Mouse (Mus musculus): Measurements from ENCODE around the gene Lcp1. TPM values are rescaled to one million over a fixed set of nuclear protein-coding genes. Genes with fewer than 3 reads are reported as not detected.
A peak's percentile ranks its signal among the peaks of the same experiment; 100 is the strongest.
"Not testable (repeated sequence)": the region's sequence is repeated elsewhere in the genome, so short reads cannot be mapped to it uniquely, and the experiment has no call there.

Gene Lcp1
- 10 to 100 TPM in 2 of 4 experiments, 1 to 10 TPM in 2; 6.6 to 15.3 (median 9.3) TPM for total RNA-seq (2022)

DNA sequence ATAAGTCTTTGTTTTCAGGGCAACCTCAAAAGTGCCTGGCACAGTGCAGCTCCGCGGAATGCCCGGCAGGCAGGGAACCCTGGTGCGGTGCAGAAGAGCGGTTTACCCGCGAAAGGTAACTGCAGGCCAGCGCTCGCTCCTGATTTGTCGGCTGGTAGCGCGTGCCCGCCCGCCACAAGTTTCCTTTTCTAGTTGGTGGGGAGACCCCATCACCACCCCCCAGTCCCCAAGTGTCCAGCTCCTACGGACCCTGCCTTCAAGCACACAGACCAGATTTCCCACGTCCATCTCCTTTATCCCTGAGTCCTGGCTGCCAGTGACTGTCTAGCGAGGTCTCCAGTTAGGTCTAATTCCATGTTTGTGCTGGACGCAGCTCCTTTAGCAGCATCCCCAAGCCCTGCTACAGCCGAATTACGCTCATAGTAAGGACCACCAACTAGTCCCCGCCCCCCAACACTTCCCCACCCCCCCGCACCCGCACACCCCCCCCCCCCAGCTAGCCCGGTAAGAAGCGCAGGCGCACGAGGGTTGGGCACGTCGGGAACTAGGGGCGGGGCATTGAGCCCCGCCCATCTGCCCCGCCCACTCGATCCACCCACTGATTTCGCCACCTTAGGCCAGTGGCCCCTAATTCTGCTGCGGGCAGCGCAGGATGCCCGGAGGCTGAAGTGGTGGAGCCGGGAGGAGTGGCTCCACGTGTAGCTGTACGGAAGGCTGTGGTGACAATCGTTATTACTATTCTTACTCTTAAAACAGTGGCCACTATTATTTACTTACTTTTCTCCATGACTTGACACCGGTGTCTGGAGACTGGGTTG is at the start of gene Lcp1, which contains the start of gene Lrrc63:
Lcp1 (plus strand) TSS at position 601 of the 818 bp plus-strand sequence.
Lrrc63 (minus strand) TSS at position 381 of the 818 bp plus-strand sequence.
- peak; percentile 23 to 30 for DNase-seq (ENCODE audit: low spot score in 2 of 2)

DNA sequence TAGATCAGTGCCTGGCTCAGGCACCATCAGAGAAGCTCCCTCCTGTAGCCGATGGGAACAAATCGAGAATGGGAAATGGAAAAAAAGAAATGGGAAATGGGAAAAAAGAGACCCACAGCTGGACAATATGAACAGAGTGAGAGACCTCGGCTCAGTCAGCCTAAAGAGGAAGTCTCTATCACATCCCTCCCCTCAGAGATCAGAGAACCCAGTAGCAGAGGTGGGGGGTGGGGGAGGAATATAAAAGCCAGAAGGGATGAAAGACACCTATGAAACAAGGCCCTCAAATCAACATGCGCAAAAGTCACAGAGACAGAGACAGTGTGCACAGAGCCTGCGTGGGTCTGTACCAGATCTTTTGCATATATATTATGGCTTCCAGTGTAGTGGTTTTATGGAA is 27.9 kb upstream of the Lcp1 start:
- no peak for DNase-seq (ENCODE audit: low spot score in 2 of 2)

DNA sequence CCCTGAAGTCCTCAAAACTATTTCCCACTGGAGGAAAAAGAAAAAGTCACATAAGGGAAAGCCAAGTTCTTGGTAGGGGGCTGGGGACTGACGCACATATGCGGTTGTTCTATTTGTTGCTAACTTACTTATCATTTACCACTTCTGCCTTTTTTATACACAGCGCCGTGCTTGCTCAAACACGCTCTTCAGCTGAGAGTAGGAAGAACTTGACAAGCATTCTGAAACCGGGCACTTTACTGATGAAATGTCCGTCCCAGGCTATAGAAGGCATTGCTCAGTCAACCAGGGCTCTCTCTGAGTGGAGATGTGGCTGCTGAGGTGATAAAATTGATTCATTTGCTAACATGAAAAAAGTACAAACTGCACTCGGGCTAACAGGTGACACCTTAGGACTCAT is 9.2 kb upstream of the Lcp1 start:
- DNase-seq (ENCODE audit: low spot score in 2 of 2): no peak

DNA sequence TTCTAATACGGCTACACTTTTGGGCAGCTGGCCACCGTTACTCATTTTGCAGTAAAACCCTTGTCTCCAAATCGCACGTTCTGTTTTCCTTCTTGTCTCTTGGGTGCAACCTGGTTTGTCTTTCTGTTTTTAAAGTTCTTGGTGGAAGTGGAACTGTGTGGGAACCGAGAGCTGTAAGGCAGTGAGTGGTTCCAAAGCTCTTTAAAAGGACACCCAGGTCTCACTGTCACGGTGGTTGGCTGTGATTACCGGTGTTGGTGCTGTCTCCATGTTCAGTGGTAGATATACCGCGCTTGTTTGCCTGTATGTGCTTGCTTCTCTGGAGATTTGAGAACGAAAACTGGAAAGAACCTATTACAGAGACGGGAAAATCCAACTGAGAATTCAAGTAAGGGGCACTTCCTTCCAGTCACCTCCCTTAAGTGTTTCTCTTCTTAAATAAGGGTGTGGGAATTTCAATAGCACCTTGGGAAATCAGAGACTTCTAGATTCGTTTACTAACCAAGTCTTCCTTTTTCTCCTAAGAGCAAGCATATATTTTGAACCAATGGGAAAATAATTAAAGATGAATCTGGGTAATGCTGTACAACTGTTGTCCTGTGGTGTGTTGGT is 529 bp downstream of the Lcp1 start:
- DNase-seq (ENCODE audit: low spot score in 2 of 2): peak in 1 of 2 experiments; percentile 4

DNA sequence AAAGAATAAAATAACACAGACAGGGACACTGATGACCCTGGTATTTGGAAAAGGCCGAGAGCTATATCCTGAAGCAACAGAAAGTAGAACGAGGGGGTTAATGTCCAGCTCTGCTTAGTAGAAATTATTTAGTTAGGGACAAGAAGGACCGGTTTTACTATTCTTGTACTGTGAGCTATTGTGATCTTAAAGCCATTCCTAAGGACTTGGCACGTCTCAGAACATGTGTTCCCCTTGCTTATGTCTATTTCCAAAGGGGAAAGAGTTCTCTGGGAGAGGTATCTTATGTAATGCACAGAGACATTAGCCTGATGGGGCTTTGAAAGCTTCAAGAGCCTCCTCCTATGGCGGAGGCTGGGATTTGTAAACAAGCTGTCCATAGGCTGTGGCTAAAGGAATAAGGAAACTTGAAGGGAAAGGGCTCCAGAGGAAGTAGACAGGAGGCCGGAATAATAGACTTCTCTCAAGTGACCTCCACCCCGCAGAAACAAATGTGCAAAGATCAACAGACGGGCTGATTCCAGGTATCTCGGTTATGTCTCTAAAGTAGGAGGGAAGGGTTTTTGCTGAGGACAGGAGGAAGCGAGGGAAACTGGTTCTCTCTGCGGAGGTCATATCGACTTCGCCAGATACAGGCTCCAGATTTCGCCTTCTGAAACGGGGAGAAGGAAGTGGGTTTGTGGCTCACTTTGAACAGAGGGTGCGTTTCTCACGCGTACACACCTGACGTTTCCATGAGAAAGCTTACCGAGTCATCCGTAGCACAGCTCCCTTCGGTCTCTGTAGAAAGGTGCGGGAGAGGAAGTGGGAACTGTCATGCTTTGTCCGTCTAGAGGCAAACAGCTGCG is 5.4 kb downstream of the Lcp1 start:
- DNase-seq (ENCODE audit: low spot score in 2 of 2): no peak

DNA sequence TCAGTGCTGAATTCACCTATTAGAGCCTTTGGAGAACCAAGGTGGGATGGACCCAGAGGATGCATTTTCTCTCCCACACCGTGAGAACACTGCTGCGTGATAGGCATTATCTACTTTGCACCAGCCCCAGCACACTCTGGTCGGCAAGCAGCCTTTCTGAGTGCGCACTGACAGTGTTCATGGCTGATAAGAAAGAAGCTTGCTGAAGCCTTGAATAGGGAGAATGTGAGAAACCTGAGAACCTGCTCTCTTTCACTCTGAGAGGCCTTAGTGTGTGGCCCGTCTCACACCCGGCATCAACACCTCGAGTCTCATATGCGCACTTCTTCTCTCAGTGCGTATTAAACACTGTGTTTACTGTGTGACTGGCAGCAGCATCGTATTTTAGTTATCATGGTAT is 7.6 kb downstream of the Lcp1 start:
- no peak for DNase-seq (ENCODE audit: low spot score in 2 of 2)

DNA sequence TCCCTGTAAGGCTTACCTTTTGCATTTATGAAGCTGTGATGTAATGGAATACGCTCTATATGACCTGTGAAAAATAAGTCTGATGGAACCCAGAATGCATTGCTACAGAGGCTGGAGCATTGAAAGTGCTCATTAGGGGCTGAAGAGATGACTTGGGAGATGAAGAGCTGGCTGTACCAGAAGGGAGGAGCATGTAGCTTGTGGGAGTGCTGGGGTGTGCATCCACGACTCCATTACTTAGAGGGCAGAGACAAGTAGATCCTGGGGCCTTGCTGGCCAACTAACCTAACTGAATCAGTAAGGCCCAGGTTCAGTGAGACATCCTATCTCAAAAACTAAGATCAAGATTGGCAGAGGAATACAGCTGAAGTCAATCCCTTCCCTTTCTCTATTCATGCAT is 8.3 kb downstream of the Lcp1 start:
- no peak for DNase-seq (ENCODE audit: low spot score in 2 of 2)

DNA sequence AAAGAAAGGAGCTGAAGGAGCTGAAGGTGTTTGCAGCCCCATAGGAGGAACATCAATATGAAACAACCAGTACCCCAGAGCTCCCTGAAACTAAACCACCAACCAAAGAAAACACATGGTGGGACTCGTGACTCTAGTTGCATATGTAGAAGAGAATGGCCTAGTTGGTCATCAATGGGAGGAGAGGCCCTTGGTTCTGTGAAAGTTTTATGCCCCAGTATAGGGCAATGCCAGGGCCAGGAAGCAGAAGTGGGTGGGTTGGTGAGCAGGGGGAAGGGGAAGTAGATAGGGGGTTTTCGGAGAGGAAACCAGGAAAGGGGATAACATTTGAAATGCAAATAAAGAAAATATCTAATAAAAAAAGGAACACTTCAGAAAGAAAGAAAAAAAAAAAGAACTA is 16.8 kb downstream of the Lcp1 start:
- DNase-seq (ENCODE audit: low spot score in 2 of 2): not testable (repeated sequence)

DNA sequence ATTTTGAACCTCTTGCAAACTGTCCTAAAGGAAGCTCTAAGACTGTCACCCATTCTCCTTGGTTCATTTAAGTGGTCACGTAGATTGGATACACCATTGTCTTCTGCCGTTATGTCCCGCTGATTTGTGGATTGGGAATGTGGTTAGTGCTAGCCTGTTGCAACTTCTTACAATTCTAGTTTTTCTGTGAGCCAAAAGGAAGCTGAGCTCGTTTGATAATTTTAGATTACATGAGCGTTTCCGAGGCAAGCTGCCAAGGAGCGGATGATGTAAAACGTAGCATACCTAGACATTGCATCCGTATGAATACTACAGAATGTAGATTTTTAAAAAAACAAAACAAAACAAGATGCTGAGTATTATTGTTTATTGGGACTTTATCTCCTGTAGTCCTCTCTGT is 17.3 kb downstream of the Lcp1 start:
- DNase-seq (ENCODE audit: low spot score in 2 of 2): no peak

DNA sequence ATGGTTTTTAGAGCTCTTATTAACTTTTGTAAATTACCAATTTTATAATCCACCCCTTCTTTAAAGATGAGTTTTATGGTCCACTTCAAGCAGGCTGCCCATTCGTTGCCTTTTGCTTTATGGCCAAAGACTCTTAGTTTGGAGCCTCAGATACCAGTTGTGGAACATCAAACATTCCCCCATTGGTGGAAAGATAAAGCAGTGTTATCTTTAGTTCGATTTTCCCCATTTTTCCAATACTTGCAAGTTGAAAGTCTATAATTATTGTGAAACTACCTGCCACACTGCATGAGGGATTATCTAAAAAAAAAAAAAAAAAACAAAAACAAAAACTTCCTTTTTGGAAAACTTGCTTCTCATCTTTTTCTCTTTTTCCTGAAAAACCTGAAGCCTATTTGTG is 19.8 kb downstream of the Lcp1 start:
- DNase-seq (ENCODE audit: low spot score in 2 of 2): no peak

DNA sequence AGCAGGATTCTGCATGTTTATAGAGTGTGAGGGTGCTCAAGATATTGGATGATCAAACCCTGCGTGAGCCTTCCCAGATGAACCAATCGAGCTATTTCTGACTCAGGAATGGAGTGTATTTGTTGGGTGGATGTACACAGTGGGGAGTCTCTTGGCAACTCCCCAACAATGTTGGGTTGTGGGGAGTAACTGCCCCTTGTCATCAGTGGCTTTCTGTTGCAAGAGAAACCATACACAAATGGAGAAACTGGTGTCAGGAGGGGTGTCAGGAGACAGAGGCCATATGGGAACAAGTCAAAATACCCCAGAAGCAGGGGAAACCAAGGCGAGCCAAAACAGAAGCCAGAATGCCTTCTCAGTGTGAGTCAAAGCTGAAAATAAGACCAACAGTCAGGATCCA is 20.2 kb downstream of the Lcp1 start:
- DNase-seq (ENCODE audit: low spot score in 2 of 2): no peak

DNA sequence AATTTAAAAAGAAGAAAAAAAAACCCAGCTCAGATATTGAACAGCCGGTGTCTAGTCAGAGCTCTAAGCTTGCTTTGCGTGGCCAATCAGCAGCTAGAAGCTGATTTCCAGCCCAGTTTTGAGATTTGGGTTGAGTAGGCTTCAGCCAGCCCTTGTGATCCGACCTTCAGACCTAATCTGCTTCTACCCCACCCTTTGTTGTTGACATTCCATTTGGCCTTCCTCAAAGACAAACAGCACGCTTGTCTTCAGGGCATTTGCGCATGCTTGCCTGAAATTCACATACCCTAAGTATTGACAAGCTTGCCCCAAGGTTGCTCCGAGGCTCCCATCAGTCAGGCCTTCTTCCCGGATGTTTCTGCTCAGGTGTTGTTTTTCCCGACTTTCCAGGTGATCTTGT is 23.6 kb downstream of the Lcp1 start:
- DNase-seq (ENCODE audit: low spot score in 2 of 2): no peak

DNA sequence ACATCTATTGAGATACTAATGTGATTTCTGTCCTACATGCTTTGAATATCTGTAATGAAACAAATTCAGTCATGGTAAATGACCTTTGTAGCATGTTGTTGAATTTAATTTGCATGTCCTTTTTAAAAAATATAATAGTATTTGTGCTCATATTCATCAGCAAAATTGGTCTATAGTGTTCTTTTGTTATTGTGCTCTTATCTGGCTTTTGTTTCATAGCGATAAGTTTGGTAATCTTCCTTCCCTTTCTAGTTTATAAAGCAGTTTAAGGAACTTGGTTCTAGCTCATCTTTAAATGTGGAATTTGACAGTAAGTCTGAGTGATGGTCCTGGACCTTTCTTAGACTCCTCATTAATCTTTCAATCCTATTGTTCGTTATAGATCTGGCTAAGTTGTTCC is 28.5 kb downstream of the Lcp1 start:
- DNase-seq (ENCODE audit: low spot score in 2 of 2): no peak

DNA sequence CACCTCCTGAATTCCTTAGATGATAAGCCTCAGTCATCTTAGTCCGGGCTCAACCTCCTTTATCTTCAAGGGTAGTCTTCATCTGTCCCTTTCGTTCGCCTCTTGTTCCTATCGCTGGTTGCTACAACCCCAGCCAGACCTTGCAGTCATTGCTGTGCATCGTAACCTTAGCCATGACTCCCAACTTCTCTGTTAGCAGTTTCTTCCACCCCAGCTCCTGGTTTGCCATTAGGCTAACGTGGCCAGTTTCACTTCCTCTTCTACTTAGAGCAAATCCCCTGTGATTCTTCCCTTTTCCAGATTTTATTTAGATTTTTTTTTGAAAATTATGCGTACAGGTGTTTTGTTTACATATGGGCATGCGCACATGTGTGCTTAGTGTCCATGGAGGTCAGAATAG is 33.0 kb downstream of the Lcp1 start:
- DNase-seq (ENCODE audit: low spot score in 2 of 2): no peak

DNA sequence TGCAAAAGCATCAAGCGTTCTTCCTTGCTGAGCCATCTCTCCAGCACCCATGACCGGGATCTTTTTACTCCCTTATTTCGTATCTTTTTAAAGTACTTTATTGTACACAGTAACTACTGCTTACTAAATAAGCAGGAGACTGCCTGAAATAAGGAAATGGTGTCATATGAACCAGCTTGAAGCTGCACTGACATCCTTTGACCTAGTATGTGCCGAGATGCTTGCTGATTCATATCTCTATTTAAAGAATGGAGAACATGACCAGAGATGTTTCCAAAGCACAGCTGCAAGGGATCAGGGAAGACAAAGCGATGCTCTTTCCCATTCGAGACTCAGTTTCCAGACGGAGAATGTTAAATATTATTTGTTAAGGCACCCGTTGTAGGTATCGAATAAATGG is 33.4 kb downstream of the Lcp1 start:
- DNase-seq (ENCODE audit: low spot score in 2 of 2): no peak

DNA sequence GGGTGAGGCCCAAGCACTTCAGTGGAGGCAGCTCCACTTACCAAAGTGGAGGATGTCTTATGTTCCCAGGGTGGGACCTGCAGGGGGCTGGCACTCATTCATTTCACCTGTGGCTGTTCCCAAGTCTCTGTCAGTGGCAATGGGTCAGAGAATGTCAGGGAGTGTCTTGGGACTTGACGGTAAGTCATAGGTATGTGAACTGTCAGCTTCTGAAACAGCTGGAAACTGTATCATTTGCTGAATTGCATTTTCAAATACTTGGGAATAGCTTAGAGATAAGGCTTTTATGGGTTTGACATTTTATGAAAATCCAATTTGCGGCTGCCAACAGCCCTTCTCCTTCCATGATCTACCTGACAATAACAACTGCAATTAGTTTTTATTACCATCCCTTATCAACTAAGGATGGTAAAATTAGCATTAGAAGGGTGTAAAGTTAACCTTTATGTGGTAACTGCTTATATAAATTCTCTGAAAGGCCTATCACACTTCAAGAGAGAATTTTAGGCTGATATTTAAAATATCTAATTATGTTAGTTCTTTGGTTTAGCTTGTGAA is 34.8 kb downstream of the Lcp1 start:
- no peak for DNase-seq (ENCODE audit: low spot score in 2 of 2)

DNA sequence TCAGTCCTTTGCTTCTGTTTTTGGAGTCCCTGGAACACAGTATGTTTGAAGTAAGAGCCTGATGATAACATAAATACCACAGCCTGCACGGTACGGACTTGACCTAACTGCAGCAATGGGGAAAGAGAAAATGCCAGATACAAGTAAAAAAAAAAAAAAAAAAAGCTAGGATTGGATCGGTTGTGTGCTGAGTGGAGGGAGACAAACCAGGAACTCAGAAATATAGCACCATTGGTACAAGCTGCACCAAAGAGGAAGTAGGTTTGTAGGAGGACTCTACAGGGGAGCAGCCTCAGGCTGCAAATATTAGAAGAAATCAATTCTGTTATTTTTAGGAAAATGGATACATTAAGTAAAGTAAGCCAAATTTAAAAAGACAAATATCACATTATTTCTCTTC is 37.6 kb downstream of the Lcp1 start:
- no peak for DNase-seq (ENCODE audit: low spot score in 2 of 2)

DNA sequence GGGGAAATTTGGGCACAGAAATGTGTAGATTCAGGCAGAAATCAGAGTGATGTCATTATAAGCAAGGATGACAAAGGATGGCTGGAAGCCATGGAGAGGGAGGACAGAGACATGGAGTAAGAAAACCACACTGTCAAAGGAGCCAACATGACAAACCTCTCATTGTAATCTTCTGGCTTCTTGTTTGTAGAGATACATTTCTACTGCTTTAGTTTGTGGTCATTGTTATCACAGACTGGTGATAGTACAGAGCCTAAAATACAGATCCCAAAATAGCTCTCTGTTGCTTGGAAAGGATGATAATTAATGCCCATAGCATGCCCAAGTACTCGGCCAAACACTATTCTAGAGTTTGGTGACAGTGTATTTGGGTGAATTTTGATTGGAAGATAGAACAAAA is 39.6 kb downstream of the Lcp1 start:
- DNase-seq (ENCODE audit: low spot score in 2 of 2): no peak

DNA sequence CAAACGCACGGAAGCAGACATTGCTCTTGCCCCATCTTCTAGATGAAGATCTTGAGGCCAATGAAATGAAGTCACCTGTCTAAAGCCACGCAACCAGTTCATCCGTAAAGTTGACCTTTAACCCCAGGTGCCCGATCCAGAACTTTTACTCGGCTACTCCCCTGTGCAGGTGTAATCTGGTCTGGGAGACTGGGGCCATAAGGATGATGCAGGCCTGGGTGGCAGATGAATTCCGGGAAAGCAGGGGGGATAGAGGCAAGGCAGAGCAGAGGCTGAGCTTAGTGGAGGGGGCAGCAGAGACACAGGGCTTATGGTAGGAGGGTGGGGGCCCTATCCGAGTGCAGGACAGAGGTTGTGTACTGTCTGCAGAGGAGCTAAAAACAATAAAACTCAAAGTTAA is 43.4 kb downstream of the Lcp1 start:
- DNase-seq (ENCODE audit: low spot score in 2 of 2): no peak

DNA sequence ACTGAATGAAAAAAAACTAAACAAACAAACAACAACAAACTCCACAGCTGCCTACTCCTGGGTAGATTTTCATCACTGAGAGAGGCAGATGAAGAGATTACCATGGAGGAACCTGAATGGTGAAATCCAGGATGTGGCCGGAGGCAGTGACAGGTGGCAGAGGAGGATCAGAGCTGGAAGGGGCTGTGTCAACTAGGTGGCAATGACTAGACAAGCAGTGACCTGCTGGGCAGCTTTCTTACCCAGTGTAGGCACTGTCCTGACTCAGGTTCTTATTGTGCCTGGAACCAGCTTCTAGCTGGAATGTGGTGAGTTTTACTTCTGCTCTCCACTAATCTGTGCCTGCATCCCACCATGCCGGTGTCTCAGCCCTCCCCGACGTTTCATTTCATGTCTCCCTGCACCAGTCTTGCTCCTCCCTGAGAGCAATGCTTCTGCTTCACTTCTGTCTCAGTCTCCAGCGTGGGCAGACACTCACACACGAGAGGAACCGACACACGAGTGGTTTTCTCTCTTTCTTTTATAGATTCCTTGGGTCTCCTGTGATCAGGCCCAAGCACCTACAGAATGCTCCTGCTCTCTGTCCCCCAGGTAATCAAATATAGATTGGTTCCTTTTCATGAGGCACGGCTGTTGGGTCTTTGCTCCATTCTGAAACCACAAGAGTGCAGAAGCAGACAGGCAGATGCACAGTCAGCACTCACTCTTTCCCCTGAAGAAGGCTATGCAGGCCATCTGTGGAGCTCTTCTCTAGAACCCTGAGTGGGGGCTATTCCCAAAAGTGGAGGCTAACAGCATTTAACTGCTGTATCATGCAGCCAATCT is 44.0 kb downstream of the Lcp1 start:
- no peak for DNase-seq (ENCODE audit: low spot score in 2 of 2)

DNA sequence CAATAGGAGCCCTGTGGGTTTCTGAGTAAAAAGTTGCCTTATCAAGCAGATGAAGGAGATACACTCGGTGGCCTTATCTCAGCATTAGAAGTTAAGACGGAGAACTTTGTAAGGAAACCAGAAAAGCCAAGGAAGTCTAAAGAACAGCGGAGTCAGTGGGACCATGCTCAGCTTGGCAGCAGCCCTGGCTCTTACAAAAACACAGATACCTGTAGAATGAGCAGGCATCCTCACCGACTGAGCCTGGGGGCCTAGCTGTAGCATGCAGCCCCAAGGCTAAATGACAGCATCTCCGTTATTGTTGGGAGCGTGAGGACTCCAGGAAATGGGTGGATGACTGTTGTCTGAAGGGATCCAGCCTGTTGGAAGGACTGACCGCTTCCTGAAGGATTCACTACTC is 44.9 kb downstream of the Lcp1 start:
- no peak for DNase-seq (ENCODE audit: low spot score in 2 of 2)

Measured in left cerebral cortex, adult 8-10 months (tissue).